Mouse (Mus musculus): ENCODE measurements around the gene Tgfbr1. TPM values are rescaled to one million over a fixed set of nuclear protein-coding genes. Genes with fewer than 3 reads are reported as not detected.

Tgfbr1 gene
- polyA plus RNA-seq, 1 experiment from 2014 or later = 46.1 TPM

DNA sequence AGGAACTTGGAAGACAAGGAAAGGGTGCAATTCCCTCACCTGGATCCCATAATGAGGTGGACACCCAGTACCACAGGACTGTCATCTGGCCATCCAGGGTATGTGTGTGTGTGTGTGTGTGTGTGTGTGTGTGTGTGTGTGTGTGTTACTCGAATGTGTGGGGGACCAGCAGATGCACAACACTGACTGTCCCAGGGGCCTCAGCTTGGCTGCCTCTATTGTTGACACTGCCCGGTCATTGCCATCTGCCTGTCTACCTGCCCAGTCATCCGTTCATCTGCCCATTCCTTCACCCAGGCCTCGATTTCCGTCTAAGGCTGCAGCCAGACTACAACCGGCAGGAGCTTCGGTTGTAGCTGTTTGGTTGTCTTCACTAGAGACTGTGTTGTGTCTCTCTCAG, 79.7 kb downstream of the Tgfbr1 start:
- H3K9me3 ChIP-seq = no peaks in the 10 kb centered on the region
- no peak for ATAC-seq (ENCODE audit: low FRiP score)
- peaks cover 40% of the 10 kb centered on the region for H3K4me1 ChIP-seq (replicated peaks)
- H3K9ac ChIP-seq = no peak overlapping the region
- no peak overlapping the region for H3K27ac ChIP-seq
- H3K4me3 ChIP-seq = no peak overlapping the region
- 0 out of 2 replicates have a peak, but pooled peaks cover 5% of the 10 kb centered on the region for H3K27me3 ChIP-seq
- WGBS = 66% methylated on average over 7 of the region's 7 CpGs
- no peak overlapping the region for H3K4me2 ChIP-seq
- H3K36me3 ChIP-seq = no peaks in the 10 kb centered on the region

DNA sequence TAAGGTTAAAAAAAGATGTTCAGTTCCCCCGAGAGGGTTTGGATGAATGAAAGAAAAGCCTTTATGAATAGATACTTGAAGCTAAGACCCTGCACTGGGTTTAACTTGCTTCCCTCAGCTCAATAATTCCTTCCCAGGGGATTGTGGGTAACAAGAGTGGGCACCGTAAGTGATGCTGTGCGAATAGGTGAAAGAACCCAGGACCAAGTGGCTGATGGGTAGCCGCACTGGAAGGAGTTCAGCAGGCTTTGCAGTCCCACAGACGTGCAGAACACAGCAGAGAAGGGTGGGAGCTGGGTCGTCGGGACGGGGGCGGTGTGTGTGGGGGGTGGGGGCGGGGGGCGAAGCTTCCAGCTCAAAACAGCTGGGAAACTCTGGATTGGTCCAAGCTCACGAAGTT, 82.1 kb downstream of the Tgfbr1 start:
- H3K9me3 ChIP-seq = no peaks in the 10 kb centered on the region
- H3K36me3 ChIP-seq = no peaks in the 10 kb centered on the region
- H3K4me3 ChIP-seq = no peak overlapping the region
- ATAC-seq (ENCODE audit: low FRiP score) = no peak
- H3K27me3 ChIP-seq = no peaks in the 10 kb centered on the region; the same call in 1 of the 2 replicates
- no peak overlapping the region for H3K9ac ChIP-seq
- no peak overlapping the region for H3K4me2 ChIP-seq
- no peak overlapping the region for H3K27ac ChIP-seq
- WGBS = 75% methylated on average over 12 of the region's 12 CpGs
- H3K4me1 ChIP-seq (replicated peaks) = peaks cover 57% of the 10 kb centered on the region

DNA sequence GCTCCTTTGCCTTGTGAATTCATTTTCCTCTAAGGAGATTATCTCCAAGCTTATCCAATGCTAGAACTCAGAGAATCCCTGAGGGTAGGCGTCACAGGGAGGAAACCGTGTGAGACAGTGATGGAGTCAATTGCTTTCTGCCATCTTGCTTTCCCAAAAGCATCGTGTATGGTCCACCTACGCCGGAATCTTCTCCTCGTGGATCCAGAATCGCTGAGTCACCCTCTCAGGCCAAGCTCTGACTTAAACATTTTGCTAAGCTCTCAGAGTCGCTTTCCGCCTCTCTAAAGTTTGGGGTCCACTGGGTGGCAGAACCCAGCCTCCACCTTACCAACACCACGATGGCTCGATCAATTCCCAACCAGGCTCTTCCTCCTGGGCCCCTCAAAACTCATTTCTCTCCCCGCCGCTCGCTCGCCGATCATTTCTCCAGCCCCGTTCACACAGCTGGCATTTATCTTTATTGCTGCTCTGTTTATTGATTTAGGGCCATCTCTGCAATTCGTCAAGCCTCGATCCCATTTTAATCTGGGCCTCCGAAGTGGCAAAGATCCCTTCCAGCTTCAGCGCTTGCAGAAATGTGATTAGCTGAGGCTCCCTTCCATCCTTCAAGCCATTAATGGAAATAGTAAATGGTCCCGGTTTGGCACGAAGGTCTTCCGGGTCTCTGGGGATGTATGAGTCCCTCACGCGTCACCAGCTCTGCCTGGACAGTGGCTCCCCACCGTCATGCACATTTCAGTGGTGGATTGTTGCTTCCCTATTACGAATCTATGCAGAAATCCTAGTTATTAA, 82.7 kb downstream of the Tgfbr1 start:
- no peaks in the 10 kb centered on the region for H3K36me3 ChIP-seq
- H3K27ac ChIP-seq = peak overlapping the region; percentile 89; the same call in 1 of the 2 replicates
- no peaks in the 10 kb centered on the region; the same call in 1 of the 2 replicates for H3K27me3 ChIP-seq
- no peak overlapping the region for H3K9ac ChIP-seq
- H3K4me2 ChIP-seq = 0 out of 2 replicates have a peak overlapping the region, but pooled peaks have one; percentile 1
- WGBS = 59% methylated on average over 28 of the region's 28 CpGs
- ATAC-seq (ENCODE audit: low FRiP score) = no peak
- H3K4me1 ChIP-seq (replicated peaks) = peaks cover 60% of the 10 kb centered on the region
- H3K9me3 ChIP-seq = no peaks in the 10 kb centered on the region
- H3K4me3 ChIP-seq = no peak overlapping the region

DNA sequence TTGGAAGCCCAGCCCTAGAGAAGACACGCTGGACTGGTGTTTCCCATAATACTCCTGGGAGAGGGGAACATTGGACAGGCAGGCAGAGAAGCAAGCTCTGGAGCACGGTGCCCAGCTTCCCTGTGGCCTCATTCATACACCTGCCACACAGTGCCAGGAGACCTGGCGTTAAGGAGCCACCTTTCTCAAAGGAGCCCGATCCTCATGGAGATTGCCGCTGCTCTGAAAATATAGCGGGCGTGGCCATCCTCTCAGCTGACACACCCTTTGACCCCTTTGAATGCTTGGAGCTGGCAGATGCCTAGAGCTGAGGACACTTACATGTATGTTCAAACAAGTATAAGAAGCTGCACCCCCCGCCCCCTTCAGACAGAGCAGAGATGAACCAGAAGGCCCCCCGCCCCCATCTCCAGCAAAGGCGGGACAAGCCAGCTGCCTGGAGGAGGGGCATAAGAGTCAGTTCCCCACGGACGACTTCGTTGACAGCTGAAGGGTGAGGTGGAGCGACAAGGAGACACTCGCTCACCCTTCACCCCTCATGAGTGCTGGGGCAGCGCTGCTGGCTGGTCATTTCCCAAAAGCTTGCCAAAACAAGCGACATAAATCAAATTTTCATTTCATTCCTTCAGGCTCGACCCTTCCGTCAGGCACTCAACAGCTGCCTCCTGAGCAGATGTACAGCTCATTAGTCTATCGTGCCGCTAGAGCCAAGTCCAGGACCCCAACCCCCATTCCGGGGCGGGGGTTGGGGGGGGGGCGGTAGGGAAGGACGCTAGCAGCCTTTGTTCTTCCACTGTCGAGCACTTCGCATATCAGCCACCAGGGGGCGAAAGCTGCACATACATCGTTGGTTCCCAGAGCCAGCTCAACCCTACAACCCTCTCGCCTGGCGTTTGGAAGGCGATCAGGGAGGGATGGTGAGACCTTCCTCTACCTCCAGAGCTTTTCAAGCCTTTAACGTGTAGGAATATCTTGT, 84.6 kb downstream of the Tgfbr1 start:
- no peaks in the 10 kb centered on the region; the same call in 1 of the 2 replicates for H3K27me3 ChIP-seq
- no peaks in the 10 kb centered on the region for H3K36me3 ChIP-seq
- peak overlapping the region; percentile 72 for H3K4me2 ChIP-seq
- H3K9me3 ChIP-seq = no peaks in the 10 kb centered on the region
- H3K4me3 ChIP-seq = peak overlapping the region; percentile 43
- H3K9ac ChIP-seq = peak overlapping the region; percentile 78
- WGBS = under 1% methylated on average over 33 of the region's 33 CpGs
- H3K27ac ChIP-seq = peak overlapping the region; percentile 89
- H3K4me1 ChIP-seq (replicated peaks) = peaks cover 60% of the 10 kb centered on the region
- ATAC-seq (ENCODE audit: low FRiP score) = peak; percentile 85

DNA sequence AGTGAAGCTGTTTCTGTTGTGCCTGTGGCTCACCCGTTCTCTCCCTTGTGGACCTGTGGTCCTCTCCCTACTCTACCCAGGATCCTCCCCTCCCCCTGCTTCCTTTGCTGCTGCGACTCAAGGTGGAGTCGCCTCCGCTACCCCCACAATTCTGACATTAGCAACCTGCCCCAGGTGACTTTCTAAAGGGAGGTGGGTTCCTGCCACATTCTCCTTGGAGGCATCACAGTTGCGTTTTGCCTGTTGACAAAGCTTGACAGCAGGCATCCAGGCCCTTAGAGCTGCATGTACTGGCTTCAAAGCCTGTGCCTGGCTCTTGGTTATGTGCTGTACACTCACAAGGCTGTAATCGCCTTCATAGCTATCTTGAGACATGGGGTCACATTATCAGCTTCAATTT, 85.9 kb downstream of the Tgfbr1 start:
- Histone ChIP-seq H3K9me3 (no peaks in the 10 kb centered on the region), H3K4me3 (no peak overlapping the region), H3K9ac (no peak overlapping the region; the same call in 1 of the 2 replicates), H3K4me2 (no peak overlapping the region), H3K27ac (peak overlapping the region; percentile 89), H3K4me1 (replicated peaks) (peaks cover 56% of the 10 kb centered on the region), H3K36me3 (no peaks in the 10 kb centered on the region), H3K27me3 (no peaks in the 10 kb centered on the region; the same call in 1 of the 2 replicates)
- WGBS = 77% methylated on average over 6 of the region's 6 CpGs
- no peak for ATAC-seq (ENCODE audit: low FRiP score)

DNA sequence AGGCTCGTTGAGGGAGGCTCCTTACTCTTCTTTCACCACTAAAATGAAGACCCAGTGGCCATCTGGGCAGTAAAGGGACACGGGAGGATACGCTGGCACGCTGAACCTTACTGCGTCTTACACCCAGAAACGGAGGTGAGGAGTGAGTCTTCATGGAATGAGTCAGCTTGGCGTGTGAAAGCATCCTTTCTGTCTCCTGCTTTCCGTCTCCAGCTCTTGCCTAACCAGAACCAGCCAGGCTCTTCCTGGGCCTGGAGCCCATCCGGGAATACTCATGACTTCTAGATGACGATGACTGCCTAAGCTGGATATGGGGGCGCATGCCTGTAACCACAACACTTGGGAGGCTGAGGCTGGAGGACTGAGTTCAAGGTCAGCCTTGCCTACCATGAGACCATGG, 87.9 kb downstream of the Tgfbr1 start:
- no peak for ATAC-seq (ENCODE audit: low FRiP score)
- Histone ChIP-seq H3K4me3 (no peak overlapping the region), H3K9me3 (no peaks in the 10 kb centered on the region), H3K27me3 (no peaks in the 10 kb centered on the region; the same call in 1 of the 2 replicates), H3K9ac (no peak overlapping the region), H3K4me1 (replicated peaks) (peaks cover 38% of the 10 kb centered on the region), H3K36me3 (no peaks in the 10 kb centered on the region), H3K27ac (no peak overlapping the region), H3K4me2 (no peak overlapping the region)
- WGBS = 90% methylated on average over 11 of the region's 11 CpGs

DNA sequence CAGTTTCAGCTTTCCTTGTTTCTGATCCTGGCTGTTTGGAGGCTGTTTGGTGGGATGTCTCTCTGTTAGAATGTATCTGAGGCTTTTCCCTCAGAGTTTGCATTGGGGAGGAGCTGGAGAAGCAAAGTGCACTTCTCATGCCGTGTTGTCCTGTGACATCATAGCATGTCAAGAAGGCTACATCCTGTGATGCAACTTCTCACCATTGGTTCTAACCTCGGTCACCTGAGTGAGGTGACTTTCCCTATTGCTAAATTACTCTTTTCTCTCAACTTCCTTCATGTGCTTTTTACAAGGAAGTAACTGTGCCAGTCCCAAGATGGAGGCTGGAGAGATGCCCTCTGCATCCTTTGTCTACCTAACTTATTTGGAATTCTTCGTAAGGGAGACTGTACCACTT, 95.5 kb downstream of the Tgfbr1 start:
- Histone ChIP-seq H3K9me3 (no peaks in the 10 kb centered on the region), H3K27ac (no peak overlapping the region), H3K4me1 (replicated peaks) (peaks cover 12% of the 10 kb centered on the region), H3K36me3 (no peaks in the 10 kb centered on the region), H3K4me2 (no peak overlapping the region), H3K4me3 (no peak overlapping the region), H3K9ac (no peak overlapping the region), H3K27me3 (no peaks in the 10 kb centered on the region)
- WGBS = 85% methylated on average over 3 of the region's 3 CpGs
- no peak for ATAC-seq (ENCODE audit: low FRiP score)

DNA sequence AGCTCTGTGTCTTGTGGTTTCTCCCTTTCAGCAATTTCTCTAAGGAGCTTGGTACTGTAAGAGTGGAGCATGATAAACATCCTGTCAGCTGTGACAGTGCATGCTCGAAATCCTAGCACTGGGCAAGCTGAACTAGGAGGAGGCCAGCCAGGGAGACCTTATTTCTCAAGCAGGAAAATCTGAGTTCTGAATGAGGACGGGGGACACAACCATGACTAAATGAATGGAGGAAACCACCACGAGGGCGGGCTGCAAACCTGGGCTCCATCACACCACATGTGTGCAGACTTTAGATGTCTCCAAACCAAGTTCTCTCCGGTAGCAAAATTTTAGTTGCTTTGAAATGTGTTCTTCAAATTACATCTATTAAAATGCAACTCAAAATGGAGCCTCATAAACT, 96.1 kb downstream of the Tgfbr1 start:
- 41% methylated on average over 5 of the region's 5 CpGs for WGBS
- Histone ChIP-seq H3K9ac (no peak overlapping the region), H3K4me1 (replicated peaks) (peaks cover 12% of the 10 kb centered on the region), H3K27me3 (no peaks in the 10 kb centered on the region), H3K4me2 (no peak overlapping the region), H3K4me3 (no peak overlapping the region), H3K9me3 (0 out of 2 replicates have a peak, but pooled peaks cover under 1% of the 10 kb centered on the region), H3K36me3 (no peaks in the 10 kb centered on the region), H3K27ac (peak overlapping the region; percentile 58; the same call in 1 of the 2 replicates)
- ATAC-seq (ENCODE audit: low FRiP score) = no peak

DNA sequence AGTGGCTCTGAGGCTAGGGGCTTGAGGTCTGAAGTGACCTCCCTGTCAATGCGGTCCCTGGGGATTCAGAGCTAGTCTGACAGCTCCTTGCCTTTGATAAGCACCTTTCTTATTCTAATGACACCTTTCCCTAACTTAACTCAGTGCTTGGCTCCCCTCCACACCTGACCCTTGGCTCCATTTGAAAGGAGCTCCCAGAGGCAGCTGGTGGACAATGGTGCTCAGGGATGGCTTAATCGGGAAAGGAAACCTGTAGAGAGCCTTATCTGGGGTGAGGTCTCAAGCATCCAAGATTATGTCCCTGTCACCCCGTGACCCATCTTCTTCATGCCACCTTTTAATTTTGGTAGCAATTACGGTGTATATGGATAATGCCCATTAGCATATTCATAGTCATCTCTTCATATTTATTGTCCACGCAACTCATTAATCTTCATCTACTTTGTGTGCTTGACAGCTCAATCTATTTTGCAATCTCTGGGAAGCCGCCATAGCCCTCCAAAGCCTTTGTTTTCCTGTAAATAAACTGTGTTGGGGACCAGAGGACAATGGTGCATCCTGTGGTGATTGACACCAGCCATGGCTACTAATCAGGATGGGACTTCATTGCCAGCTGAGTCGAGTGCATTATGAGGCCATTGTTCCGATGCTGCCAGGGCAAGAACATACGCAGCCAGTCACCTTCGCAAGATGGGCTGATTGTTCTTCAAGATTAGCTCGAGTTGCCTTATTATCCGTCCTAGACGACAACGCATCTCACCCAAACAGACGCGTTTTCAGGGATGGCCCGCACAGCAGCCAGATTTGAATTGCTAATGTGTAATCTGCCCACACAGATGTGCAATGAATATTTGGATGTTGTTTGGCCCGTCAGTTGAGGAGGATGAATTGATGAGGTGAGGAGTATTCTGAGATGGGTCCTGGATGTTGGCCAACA, 96.8 kb downstream of the Tgfbr1 start:
- 9% methylated on average over 18 of the region's 18 CpGs for WGBS
- no peak overlapping the region for H3K4me3 ChIP-seq
- H3K27ac ChIP-seq = peak overlapping the region; percentile 58
- 0 out of 2 replicates have a peak, but pooled peaks cover 7% of the 10 kb centered on the region for H3K9me3 ChIP-seq
- peaks cover 12% of the 10 kb centered on the region for H3K4me1 ChIP-seq (replicated peaks)
- no peak overlapping the region for H3K9ac ChIP-seq
- H3K4me2 ChIP-seq = peak overlapping the region; percentile 33
- no peaks in the 10 kb centered on the region for H3K36me3 ChIP-seq
- H3K27me3 ChIP-seq = no peaks in the 10 kb centered on the region
- ATAC-seq (ENCODE audit: low FRiP score) = peak; percentile 82

Measured in hindbrain, embryonic 13.5 days (tissue).